Mouse (Mus musculus): ENCODE results near the gene Itpk1.

Itpk1 gene

GRCm38 (mm10) chr12:102713153-102713865 lies 8.6 kb upstream of the Itpk1 start:
- DNase-seq (ENCODE audit: low spot score in 2 of 2) = no peak

DNA sequence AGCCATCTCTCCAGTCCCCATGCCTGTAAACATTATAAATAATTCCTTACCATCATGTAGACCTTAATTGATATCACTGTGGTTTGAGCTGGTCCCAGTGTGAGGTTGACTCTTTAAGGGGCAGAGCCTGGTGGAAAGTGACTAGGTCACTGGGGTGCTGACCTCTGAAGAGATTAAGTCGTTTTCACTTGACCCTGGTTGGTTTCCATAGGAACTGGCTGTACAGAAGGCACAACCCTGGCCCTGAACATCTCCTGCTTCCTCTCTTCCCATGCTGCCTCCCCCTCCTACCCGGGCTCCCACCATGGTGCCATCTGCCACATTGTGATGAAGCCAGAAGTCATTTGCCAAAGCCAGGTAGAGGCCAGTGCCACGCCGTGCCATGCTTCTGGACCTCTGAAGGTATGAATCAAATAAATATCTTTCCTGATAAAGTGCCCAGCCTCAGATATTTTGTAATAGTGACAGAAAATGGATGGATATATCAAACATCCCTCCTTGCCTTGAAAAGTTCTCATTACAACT lies 6.2 kb upstream of the Itpk1 start:
- DNase-seq (ENCODE audit: low spot score in 2 of 2) = no peak

DNA sequence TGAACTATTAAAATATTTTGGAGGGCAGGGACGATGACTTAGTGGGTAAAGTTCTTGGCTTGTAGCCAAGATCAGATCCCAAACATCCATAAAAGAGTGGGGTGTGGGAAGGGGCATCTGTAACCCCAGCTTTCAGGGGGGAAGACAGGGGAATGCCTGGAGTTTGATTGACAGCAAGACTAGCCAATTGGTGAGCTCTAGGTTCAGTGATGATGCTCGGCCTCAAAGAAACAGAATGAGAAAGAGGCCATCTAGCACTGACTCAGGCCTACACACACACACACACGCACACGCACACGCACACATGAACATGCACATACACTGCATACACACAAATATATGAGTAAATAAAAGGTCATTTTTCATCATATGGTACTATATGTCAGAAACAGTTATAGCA lies 5.2 kb upstream of the Itpk1 start:
- no peak for DNase-seq (ENCODE audit: low spot score in 2 of 2)

- DNase-seq (ENCODE audit: low spot score in 2 of 2) = no peak
These were observed 3.5 kb upstream of the Itpk1 start for GRCm38 (mm10) chr12:102708220-102708619.

DNA sequence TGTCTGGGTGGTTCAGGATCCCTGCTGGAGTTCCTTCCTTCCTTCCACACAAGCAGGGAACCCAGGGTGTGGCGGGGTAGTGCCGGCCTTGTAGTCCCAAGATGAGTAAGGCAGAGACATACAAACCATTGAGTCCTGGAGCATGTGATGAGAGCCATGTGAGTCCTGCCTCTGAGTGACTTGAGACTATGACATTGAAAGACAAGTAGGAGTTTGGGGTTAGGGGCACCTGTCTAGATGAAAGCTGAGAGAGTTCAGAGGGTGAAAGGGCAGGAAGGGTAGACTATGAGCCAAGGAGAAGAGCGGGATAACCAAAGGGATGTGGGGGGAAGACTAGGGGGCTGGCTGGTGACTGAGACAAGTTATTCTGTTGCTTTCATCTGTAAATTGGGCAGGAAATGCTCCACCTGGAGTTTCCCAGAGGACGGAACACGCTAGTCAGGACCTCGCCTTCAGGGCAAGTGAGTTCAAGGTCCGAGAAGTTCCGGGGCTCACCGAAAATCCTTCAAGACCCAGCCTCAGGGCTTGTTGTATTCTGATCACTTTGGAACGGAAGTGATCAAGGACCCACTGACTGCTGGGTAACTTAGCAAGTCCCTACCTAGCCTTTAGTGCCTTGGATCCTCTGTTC lies 2.2 kb upstream of the Itpk1 start:
- DNase-seq (ENCODE audit: low spot score in 2 of 2) = peak in 1 of 2 experiments; percentile 30

DNA sequence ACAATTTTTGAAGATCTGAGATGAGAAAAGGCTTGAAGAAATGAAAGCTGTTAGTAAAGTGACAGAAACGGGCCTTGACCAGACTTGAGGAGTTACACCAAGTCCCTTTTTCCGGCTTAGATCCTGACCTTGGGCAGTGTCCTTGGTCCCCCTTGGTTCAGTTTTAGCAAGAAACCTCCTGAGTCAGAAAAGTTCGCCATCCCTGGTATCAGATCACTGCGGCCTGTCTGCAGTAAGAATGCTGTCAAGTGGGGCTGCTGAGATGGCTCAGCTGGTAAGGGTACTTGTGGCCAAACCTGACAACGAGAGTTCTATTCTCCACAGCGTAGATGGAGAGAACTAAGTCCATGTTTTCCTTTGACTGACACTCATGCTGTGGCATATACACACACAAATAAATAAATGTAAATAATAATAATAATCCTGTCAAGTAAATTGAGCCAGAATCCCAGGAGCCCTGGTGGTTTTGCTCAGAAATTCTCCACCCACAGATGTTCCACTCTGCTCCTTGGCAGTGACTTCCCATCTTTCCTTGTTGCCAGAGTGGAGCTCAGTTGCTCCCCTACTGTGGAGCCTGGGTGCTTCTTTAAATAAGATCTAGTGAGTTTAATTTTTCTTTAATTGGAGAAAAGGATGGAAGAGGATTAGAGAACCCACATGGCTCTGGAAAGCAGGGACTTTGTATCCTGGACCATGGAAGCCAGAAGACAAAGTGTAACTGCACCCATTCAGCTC lies 1.3 kb upstream of the Itpk1 start:
- DNase-seq (ENCODE audit: low spot score in 2 of 2) = peak in 1 of 2 experiments; percentile 39

GRCm38 (mm10) chr12:102705216-102705871 lies 614 bp upstream of the Itpk1 start:
- DNase-seq (ENCODE audit: low spot score in 2 of 2) = peak; percentile 93 to 94

GRCm38 (mm10) chr12:102703921-102704408 lies 765 bp downstream of the Itpk1 start:
- no peak for DNase-seq (ENCODE audit: low spot score in 2 of 2)

- no peak for DNase-seq (ENCODE audit: low spot score in 2 of 2)
These were observed 1.3 kb downstream of the Itpk1 start for GRCm38 (mm10) chr12:102703441-102703840.

- peak in 1 of 2 experiments; percentile 73 for DNase-seq (ENCODE audit: low spot score in 2 of 2)
These were observed 1.7 kb downstream of the Itpk1 start for GRCm38 (mm10) chr12:102703111-102703412.

DNA sequence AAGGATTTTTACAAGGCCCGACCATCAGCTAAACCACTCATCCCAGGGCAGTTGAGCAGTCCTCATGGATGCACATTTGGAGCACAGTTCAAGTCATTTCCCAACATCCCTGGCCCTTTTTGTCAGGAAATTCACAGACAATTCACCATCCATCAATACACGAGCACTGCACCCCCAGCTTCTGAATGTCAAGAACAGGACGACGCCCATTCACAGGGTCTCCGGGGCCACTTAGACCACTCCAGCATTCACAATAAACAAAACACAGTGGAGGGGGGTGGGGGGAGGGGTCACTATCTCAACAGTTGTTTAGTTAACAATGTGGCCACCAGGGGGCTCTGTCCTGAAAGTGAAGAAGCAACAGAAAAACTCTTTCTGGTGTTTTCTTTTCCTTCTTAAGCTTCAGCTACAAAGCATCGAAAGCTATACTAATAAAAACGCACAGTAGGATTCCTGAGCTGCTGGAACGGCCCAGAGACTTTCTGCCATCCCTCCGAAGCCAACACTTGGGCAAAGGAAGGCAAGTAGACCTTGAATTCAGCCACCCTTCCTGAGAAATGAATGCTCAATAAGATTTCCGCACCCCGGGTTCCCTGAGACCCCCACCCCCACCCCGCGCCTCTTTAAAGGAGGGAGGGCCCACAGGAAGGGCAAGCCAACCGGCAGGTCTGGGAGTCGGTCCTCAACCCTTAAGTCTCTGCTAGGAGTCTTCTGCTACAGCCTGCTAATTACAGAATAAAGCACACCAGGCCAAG lies 2.2 kb downstream of the Itpk1 start:
- peak; percentile 82 to 91 for DNase-seq (ENCODE audit: low spot score in 2 of 2)

- DNase-seq (ENCODE audit: low spot score in 2 of 2) = no peak
These were observed 3.0 kb downstream of the Itpk1 start for GRCm38 (mm10) chr12:102701691-102702207.

DNA sequence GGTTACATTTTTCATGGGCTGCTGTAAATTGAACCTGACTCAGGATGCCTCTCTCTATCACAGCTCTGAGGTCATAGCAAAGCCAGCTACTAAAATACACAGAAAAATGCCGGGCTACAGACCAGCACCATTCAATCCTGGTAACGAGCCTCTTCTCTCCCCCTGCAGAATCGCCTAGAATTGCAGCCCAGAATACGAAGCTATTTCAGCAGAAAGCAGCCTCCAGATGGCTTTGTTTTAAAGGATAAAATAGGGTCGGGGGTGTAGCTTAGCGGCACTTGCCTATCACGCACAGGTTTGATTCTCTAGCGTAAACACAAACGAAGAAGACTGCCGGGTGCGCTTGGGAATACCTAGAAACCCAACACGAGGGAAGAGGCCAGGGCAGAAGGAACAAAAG lies 4.3 kb downstream of the Itpk1 start:
- no peak for DNase-seq (ENCODE audit: low spot score in 2 of 2)

DNA sequence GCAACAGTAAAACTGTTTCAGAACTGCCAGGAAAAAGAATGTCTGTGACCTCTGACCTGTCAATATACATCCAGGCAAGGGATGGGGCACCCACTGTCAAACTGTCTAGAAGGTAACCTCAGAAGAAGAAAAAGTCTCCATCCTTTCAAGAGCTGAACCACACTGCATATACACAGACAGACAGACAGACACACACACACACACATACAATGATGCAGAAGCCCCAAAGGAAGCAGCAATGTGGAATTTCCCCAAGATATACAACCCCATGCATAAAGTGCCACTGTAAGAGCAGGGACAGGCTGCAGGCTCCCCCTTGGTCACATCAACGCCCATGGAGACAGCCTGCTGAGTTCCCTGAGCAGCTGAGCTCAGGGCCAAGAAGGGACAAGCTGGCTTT lies 5.6 kb downstream of the Itpk1 start:
- DNase-seq (ENCODE audit: low spot score in 2 of 2) = no peak

GRCm38 (mm10) chr12:102698089-102698684 lies 6.5 kb downstream of the Itpk1 start:
- DNase-seq (ENCODE audit: low spot score in 2 of 2) = no peak

- no peak for DNase-seq (ENCODE audit: low spot score in 2 of 2)
These were observed 7.3 kb downstream of the Itpk1 start for GRCm38 (mm10) chr12:102697381-102697780.

GRCm38 (mm10) chr12:102696635-102697354 lies 7.9 kb downstream of the Itpk1 start:
- DNase-seq (ENCODE audit: low spot score in 2 of 2) = no peak

GRCm38 (mm10) chr12:102695369-102696239 lies 9.1 kb downstream of the Itpk1 start:
- DNase-seq (ENCODE audit: low spot score in 2 of 2) = peak; percentile 84 to 85

GRCm38 (mm10) chr12:102691761-102692160 lies 13.0 kb downstream of the Itpk1 start:
- no peak for DNase-seq (ENCODE audit: low spot score in 2 of 2)
